Mouse (Mus musculus): ENCODE measurements at regions not wholly inside any gene's neighbourhood (a gene's known extent, or its start where the extent isn't known, plus 50 kb on each side); places are given as distances from the start of the nearest gene placed in this dataset.

GRCm38 (mm10) chr11:24629431-24629830, 551.6 kb downstream of the Bcl11a start:
- Histone ChIP-seq H3K4me1 (ENCODE audit: control insufficient read depth, insufficient read depth, low read length) (no peaks in the 10 kb centered on the region), H3K27ac (ENCODE audit: low read depth, low read length) (no peak overlapping the region), H3K27me3 (ENCODE audit: control insufficient read depth, insufficient read depth, low read length) (no peaks in the 10 kb centered on the region), H3K9me3 (replicated peaks; ENCODE audit: control insufficient read depth, low read length) (no peaks in the 10 kb centered on the region), H3K9ac (ENCODE audit: low read depth, low read length) (no peak overlapping the region), H3K4me2 (no peak overlapping the region), H3K36me3 (ENCODE audit: control insufficient read depth, insufficient read depth, low read length) (no peaks in the 10 kb centered on the region), H3K4me3 (ENCODE audit: low read depth, low read length) (no peak overlapping the region)
- no peak for ATAC-seq (replicated peaks; ENCODE audit: insufficient number of reproducible peaks, low FRiP score, low TSS enrichment)
- WGBS (ENCODE audit: insufficient replicate concordance) = 47% methylated on average over 4 of the region's 4 CpGs

GRCm38 (mm10) chr11:24630403-24630900, 552.6 kb downstream of the Bcl11a start:
- no peaks in the 10 kb centered on the region for H3K27me3 ChIP-seq (ENCODE audit: control insufficient read depth, insufficient read depth, low read length)
- no peak overlapping the region for H3K9ac ChIP-seq (ENCODE audit: low read depth, low read length)
- 46% methylated on average over 1 of the region's 1 CpGs for WGBS (ENCODE audit: insufficient replicate concordance)
- no peak for ATAC-seq (replicated peaks; ENCODE audit: insufficient number of reproducible peaks, low FRiP score, low TSS enrichment)
- no peaks in the 10 kb centered on the region for H3K9me3 ChIP-seq (replicated peaks; ENCODE audit: control insufficient read depth, low read length)
- no peak overlapping the region for H3K4me2 ChIP-seq
- no peaks in the 10 kb centered on the region for H3K4me1 ChIP-seq (ENCODE audit: control insufficient read depth, insufficient read depth, low read length)
- no peak overlapping the region for H3K4me3 ChIP-seq (ENCODE audit: low read depth, low read length)
- H3K27ac ChIP-seq (ENCODE audit: low read depth, low read length) = no peak overlapping the region
- no peaks in the 10 kb centered on the region for H3K36me3 ChIP-seq (ENCODE audit: control insufficient read depth, insufficient read depth, low read length)

- ATAC-seq (replicated peaks; ENCODE audit: insufficient number of reproducible peaks, low FRiP score, low TSS enrichment) = no peak
- 87% methylated on average over 2 of the region's 2 CpGs for WGBS (ENCODE audit: insufficient replicate concordance)
- Histone ChIP-seq H3K9ac (ENCODE audit: low read depth, low read length) (no peak overlapping the region), H3K36me3 (ENCODE audit: control insufficient read depth, insufficient read depth, low read length) (no peaks in the 10 kb centered on the region), H3K27me3 (ENCODE audit: control insufficient read depth, insufficient read depth, low read length) (no peaks in the 10 kb centered on the region), H3K27ac (ENCODE audit: low read depth, low read length) (no peak overlapping the region), H3K9me3 (replicated peaks; ENCODE audit: control insufficient read depth, low read length) (no peaks in the 10 kb centered on the region), H3K4me3 (ENCODE audit: low read depth, low read length) (no peak overlapping the region), H3K4me1 (ENCODE audit: control insufficient read depth, insufficient read depth, low read length) (no peaks in the 10 kb centered on the region), H3K4me2 (no peak overlapping the region)
Measured at GRCm38 (mm10) chr11:24631651-24632050, 553.8 kb downstream of the Bcl11a start.

GRCm38 (mm10) chr11:24636716-24637115, 558.9 kb downstream of the Bcl11a start:
- Histone ChIP-seq H3K9ac (ENCODE audit: low read depth, low read length) (no peak overlapping the region), H3K4me1 (ENCODE audit: control insufficient read depth, insufficient read depth, low read length) (no peaks in the 10 kb centered on the region), H3K9me3 (replicated peaks; ENCODE audit: control insufficient read depth, low read length) (no peaks in the 10 kb centered on the region), H3K4me2 (no peak overlapping the region), H3K36me3 (ENCODE audit: control insufficient read depth, insufficient read depth, low read length) (no peaks in the 10 kb centered on the region), H3K27ac (ENCODE audit: low read depth, low read length) (no peak overlapping the region), H3K4me3 (ENCODE audit: low read depth, low read length) (no peak overlapping the region), H3K27me3 (ENCODE audit: control insufficient read depth, insufficient read depth, low read length) (no peaks in the 10 kb centered on the region)
- ATAC-seq (replicated peaks; ENCODE audit: insufficient number of reproducible peaks, low FRiP score, low TSS enrichment) = no peak
- 89% methylated on average over 4 of the region's 4 CpGs for WGBS (ENCODE audit: insufficient replicate concordance)

GRCm38 (mm10) chr11:24643439-24644109, 565.7 kb downstream of the Bcl11a start:
- no peaks in the 10 kb centered on the region for H3K36me3 ChIP-seq (ENCODE audit: control insufficient read depth, insufficient read depth, low read length)
- no peaks in the 10 kb centered on the region for H3K9me3 ChIP-seq (replicated peaks; ENCODE audit: control insufficient read depth, low read length)
- no peak overlapping the region for H3K4me2 ChIP-seq
- H3K27me3 ChIP-seq (ENCODE audit: control insufficient read depth, insufficient read depth, low read length) = no peaks in the 10 kb centered on the region
- H3K4me3 ChIP-seq (ENCODE audit: low read depth, low read length) = no peak overlapping the region
- H3K9ac ChIP-seq (ENCODE audit: low read depth, low read length) = no peak overlapping the region
- 75% methylated on average over 11 of the region's 11 CpGs for WGBS (ENCODE audit: insufficient replicate concordance)
- H3K27ac ChIP-seq (ENCODE audit: low read depth, low read length) = no peak overlapping the region
- ATAC-seq (replicated peaks; ENCODE audit: insufficient number of reproducible peaks, low FRiP score, low TSS enrichment) = no peak
- H3K4me1 ChIP-seq (ENCODE audit: control insufficient read depth, insufficient read depth, low read length) = no peaks in the 10 kb centered on the region

GRCm38 (mm10) chr11:24652852-24653251, 575.0 kb downstream of the Bcl11a start:
- H3K27me3 ChIP-seq (ENCODE audit: control insufficient read depth, insufficient read depth, low read length) = no peaks in the 10 kb centered on the region
- H3K4me1 ChIP-seq (ENCODE audit: control insufficient read depth, insufficient read depth, low read length) = no peaks in the 10 kb centered on the region
- ATAC-seq (replicated peaks; ENCODE audit: insufficient number of reproducible peaks, low FRiP score, low TSS enrichment) = no peak
- H3K36me3 ChIP-seq (ENCODE audit: control insufficient read depth, insufficient read depth, low read length) = no peaks in the 10 kb centered on the region
- no peak overlapping the region for H3K4me2 ChIP-seq
- no peak overlapping the region for H3K4me3 ChIP-seq (ENCODE audit: low read depth, low read length)
- 65% methylated on average over 3 of the region's 3 CpGs for WGBS (ENCODE audit: insufficient replicate concordance)
- no peak overlapping the region for H3K9ac ChIP-seq (ENCODE audit: low read depth, low read length)
- no peaks in the 10 kb centered on the region for H3K9me3 ChIP-seq (replicated peaks; ENCODE audit: control insufficient read depth, low read length)
- H3K27ac ChIP-seq (ENCODE audit: low read depth, low read length) = no peak overlapping the region

GRCm38 (mm10) chr11:24664082-24664481, 586.2 kb downstream of the Bcl11a start:
- Histone ChIP-seq H3K36me3 (ENCODE audit: control insufficient read depth, insufficient read depth, low read length) (no peaks in the 10 kb centered on the region), H3K4me1 (ENCODE audit: control insufficient read depth, insufficient read depth, low read length) (no peaks in the 10 kb centered on the region), H3K27me3 (ENCODE audit: control insufficient read depth, insufficient read depth, low read length) (no peaks in the 10 kb centered on the region), H3K4me3 (ENCODE audit: low read depth, low read length) (no peak overlapping the region), H3K9me3 (replicated peaks; ENCODE audit: control insufficient read depth, low read length) (no peaks in the 10 kb centered on the region), H3K9ac (ENCODE audit: low read depth, low read length) (no peak overlapping the region), H3K27ac (ENCODE audit: low read depth, low read length) (no peak overlapping the region), H3K4me2 (no peak overlapping the region)
- no peak for ATAC-seq (replicated peaks; ENCODE audit: insufficient number of reproducible peaks, low FRiP score, low TSS enrichment)
- WGBS (ENCODE audit: insufficient replicate concordance) = 85% methylated on average over 4 of the region's 4 CpGs

GRCm38 (mm10) chr11:24665310-24665709, 587.5 kb downstream of the Bcl11a start:
- no peaks in the 10 kb centered on the region for H3K27me3 ChIP-seq (ENCODE audit: control insufficient read depth, insufficient read depth, low read length)
- no peaks in the 10 kb centered on the region for H3K36me3 ChIP-seq (ENCODE audit: control insufficient read depth, insufficient read depth, low read length)
- no peak overlapping the region for H3K4me2 ChIP-seq
- H3K4me1 ChIP-seq (ENCODE audit: control insufficient read depth, insufficient read depth, low read length) = no peaks in the 10 kb centered on the region
- 82% methylated on average over 2 of the region's 2 CpGs for WGBS (ENCODE audit: insufficient replicate concordance)
- no peak overlapping the region for H3K27ac ChIP-seq (ENCODE audit: low read depth, low read length)
- ATAC-seq (replicated peaks; ENCODE audit: insufficient number of reproducible peaks, low FRiP score, low TSS enrichment) = no peak
- no peak overlapping the region for H3K4me3 ChIP-seq (ENCODE audit: low read depth, low read length)
- H3K9me3 ChIP-seq (replicated peaks; ENCODE audit: control insufficient read depth, low read length) = no peaks in the 10 kb centered on the region
- no peak overlapping the region for H3K9ac ChIP-seq (ENCODE audit: low read depth, low read length)

- 82% methylated on average over 4 of the region's 4 CpGs for WGBS (ENCODE audit: insufficient replicate concordance)
- Histone ChIP-seq H3K4me3 (ENCODE audit: low read depth, low read length) (no peak overlapping the region), H3K4me2 (no peak overlapping the region), H3K9me3 (replicated peaks; ENCODE audit: control insufficient read depth, low read length) (no peaks in the 10 kb centered on the region), H3K27me3 (ENCODE audit: control insufficient read depth, insufficient read depth, low read length) (no peaks in the 10 kb centered on the region), H3K36me3 (ENCODE audit: control insufficient read depth, insufficient read depth, low read length) (no peaks in the 10 kb centered on the region), H3K9ac (ENCODE audit: low read depth, low read length) (no peak overlapping the region), H3K27ac (ENCODE audit: low read depth, low read length) (no peak overlapping the region), H3K4me1 (ENCODE audit: control insufficient read depth, insufficient read depth, low read length) (no peaks in the 10 kb centered on the region; the same call in 1 of the 2 replicates)
- ATAC-seq (replicated peaks; ENCODE audit: insufficient number of reproducible peaks, low FRiP score, low TSS enrichment) = no peak
Measured at GRCm38 (mm10) chr11:24671662-24672061, 593.8 kb downstream of the Bcl11a start.

All from heart, embryonic 11.5 days (tissue).